Mouse (Mus musculus) bone marrow macrophage, adult 2 months (primary cell): ENCODE data around the gene Npat. TPM values are rescaled to one million over a fixed set of nuclear protein-coding genes. Genes with fewer than 3 reads are reported as not detected.

ENCODE experiments used
- H3K27ac ChIP-seq: 2 replicates; pipeline ENCODE4 v1.5.1; 2012; ENCODE audit warnings: low read depth, low read length; ENCODE audit not compliant: insufficient read depth
- H3K4me1 ChIP-seq: 2 replicates; pipeline ENCODE4 v1.6.1; 2012; ENCODE audit warnings: low read length; ENCODE audit not compliant: control insufficient read depth, insufficient read depth
- H3K4me3 ChIP-seq: 2 replicates; pipeline ENCODE4 v1.5.1; 2012; ENCODE audit warnings: mild to moderate bottlenecking, low read length, moderate library complexity; ENCODE audit not compliant: insufficient read depth
- CTCF ChIP-seq: IDR thresholded peaks from 2 replicates; pipeline ENCODE4 v1.5.1; 2012; ENCODE audit warnings: low read depth, mild to moderate bottlenecking, low read length, moderate library complexity
- POLR2A ChIP-seq: IDR thresholded peaks from 2 replicates; pipeline ENCODE4 v1.6.1; 2012; ENCODE audit warnings: mild to moderate bottlenecking, low read depth, low read length, borderline replicate concordance
- polyA plus RNA-seq: library from polyadenylated mRNA; stranded (reverse); fragments of >200 nt; gene quantifications from 2 replicates; pipeline ENCODE4 v1.2.4, GENCODE M21; 2012; ENCODE audit not compliant: missing spikeins, insufficient read depth, insufficient read length

Npat gene
- polyA plus RNA-seq, 1 experiment: 10.6 TPM

DNA sequence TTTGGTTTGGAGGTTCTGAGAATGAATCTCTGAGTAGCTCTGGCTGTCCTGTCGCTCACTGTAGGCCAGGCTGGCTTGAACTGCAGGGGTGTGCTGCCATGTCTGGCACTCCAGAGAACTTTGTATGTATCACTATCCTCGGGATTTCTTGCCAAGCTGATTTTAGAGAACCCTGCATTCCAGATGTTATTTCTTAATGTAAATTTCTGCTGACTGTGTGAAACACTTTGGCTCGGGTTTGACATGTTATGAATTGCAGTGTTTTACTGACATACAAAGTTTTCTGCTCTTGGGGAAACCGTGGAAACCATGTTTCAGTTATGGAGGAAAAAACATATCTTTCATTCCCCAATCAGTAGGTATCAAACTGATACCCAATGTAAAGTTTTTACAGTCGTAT is 38.9 kb downstream of the Npat start:
- TF ChIP-seq CTCF: no peak
- TF ChIP-seq POLR2A: no peak
- peaks cover 1% of the 10 kb centered on the region; the same call in 1 of the 2 replicates for H3K4me1 ChIP-seq
- no peak overlapping the region for H3K4me3 ChIP-seq
- no peak overlapping the region for H3K27ac ChIP-seq

DNA sequence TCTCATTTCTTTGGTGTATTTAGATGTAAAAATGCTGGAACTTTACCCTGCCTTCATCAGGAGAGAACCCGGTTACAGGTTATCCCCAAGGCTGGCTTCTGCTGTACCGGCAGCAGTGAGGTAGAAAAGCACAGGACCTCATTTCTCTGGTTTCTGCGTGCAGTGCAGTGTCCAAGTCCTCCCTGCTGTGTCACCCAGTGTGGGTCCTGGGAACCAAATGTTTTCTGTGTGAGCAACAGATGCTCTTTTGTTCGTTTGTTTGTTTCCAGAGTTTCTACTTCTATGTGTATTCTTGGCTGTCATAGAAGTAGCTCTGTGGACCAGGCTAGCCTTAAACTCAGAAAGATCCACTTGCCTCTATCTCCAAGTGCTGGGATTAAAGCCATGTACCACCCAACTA is 45.0 kb downstream of the Npat start:
- Histone ChIP-seq H3K27ac (no peak overlapping the region), H3K4me3 (no peak overlapping the region), H3K4me1 (peaks cover 10% of the 10 kb centered on the region)
- TF ChIP-seq CTCF (no peak), POLR2A (no peak)

DNA sequence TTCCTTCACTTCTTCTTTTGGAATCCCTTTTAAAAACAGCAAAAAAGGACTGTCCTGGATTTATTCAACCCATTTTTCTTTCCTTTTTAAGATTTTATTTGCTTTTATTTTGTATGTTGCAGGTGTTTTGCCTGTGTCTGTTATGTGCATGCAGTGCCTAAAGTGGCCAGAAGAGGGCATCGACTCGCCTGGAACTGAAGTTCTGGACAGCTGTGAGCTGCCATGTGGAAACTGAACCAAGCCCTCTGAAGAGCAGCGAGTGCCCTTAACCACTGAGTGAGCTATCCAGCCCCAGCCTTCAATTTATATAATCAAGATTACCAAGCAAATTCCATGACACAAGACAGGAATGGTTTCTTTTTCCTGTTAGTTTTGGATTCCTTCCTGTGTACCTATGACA is 57.9 kb downstream of the Npat start:
- Histone ChIP-seq H3K4me1 (peaks cover 9% of the 10 kb centered on the region), H3K27ac (no peak overlapping the region), H3K4me3 (no peak overlapping the region)
- peak; percentile 77 for TF ChIP-seq CTCF
- no peak for TF ChIP-seq POLR2A

DNA sequence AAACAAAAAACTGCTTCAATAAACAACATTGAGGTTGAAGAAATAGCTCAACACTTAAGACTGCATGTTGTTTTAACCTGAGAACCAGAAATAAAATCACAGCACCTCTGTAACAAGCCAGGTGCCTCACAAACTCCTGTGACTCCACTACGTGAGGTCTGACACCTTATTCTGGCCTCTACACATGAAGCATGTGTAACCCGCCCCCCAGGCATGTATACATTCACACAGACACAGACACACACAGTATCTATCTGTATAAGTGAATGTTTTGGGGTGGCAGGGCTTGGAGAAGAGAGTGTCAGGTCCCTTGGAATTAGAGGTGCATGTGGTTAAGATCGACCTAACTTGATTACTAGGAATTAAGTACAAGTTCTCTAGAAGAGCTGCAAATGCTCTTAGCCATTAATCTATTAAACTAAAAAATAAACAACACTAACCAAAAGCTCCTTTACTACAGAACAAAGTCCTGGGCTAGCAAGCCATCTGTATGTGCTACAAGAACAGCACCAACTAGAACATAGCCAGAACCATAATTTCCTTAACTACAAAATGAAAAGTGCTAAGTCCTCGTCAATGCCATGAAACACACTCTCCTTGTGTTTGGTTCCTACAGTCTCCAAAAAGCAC is 60.2 kb downstream of the Npat start:
- H3K4me1 ChIP-seq: peaks cover 17% of the 10 kb centered on the region
- H3K4me3 ChIP-seq: no peak overlapping the region
- no peak for TF ChIP-seq CTCF
- no peak for TF ChIP-seq POLR2A
- H3K27ac ChIP-seq: no peak overlapping the region

DNA sequence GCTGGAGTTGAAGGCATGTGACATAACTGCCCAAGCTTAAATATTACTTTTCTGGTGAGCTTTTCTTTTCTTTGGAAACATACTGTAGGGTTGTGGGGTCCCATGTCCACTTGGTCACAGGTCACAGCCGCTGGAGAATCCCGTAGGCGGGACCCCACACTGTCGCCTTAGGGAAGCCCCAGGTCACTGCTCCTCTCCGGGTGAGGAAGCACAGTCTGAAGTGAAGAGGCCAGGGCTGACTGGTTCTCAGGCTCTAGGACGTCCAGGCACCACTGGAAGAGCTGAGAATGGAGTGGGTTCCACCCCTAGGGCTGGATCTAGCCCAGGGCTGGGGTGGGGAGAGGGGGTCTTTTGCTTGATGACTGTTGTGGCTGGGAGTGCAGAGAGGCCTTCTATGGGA is 61.8 kb downstream of the Npat start:
- no peak overlapping the region for H3K4me3 ChIP-seq
- peaks cover 26% of the 10 kb centered on the region for H3K4me1 ChIP-seq
- no peak overlapping the region for H3K27ac ChIP-seq

DNA sequence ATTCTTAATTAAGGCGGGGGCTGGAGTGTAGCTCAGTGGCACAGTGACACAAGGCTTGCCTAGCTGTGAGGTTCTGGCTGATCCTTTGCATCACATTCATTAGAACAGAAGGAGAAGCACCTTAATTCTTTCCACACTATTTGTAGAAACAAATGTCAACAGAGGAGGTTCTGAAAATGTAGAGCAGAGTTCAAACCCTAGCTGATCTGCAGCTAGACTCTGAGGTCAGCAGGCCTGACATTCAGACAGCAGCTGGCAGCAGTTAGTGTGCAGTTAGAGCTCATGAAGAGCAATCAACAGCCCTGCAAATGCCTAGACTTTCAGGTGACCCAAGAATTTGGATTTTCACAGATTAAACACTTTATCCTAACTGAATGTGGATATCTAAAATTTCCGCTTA is 64.7 kb downstream of the Npat start:
- H3K27ac ChIP-seq: no peak overlapping the region
- no peak overlapping the region for H3K4me3 ChIP-seq
- TF ChIP-seq POLR2A: no peak
- no peak for TF ChIP-seq CTCF
- peaks cover 51% of the 10 kb centered on the region for H3K4me1 ChIP-seq

More for the DNA sequence above, 61.8 kb downstream of the Npat start:
- TF ChIP-seq CTCF (no peak), POLR2A (no peak)

DNA sequence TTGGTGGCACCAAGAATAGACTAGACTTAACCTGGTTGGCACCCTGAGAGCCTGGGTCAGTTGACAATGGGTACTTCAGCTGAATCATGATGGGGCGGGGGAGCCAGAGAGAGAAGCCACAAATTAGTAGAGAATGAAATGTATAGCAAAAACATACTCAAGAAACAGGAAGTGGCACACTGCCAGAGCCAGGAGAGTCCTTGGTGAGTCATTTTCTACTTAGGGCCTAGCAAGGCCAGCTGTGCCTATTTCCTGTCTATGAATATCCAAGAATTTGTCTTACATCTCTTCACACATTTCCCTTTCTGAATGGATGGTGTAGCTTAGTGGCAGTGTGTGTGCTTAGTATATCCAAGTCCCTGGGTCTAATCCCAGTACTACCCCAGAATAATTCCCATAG is 66.5 kb downstream of the Npat start:
- peaks cover 45% of the 10 kb centered on the region for H3K4me1 ChIP-seq
- H3K27ac ChIP-seq: peak overlapping the region; percentile 70
- TF ChIP-seq POLR2A (no peak), CTCF (no peak)
- no peak overlapping the region for H3K4me3 ChIP-seq

DNA sequence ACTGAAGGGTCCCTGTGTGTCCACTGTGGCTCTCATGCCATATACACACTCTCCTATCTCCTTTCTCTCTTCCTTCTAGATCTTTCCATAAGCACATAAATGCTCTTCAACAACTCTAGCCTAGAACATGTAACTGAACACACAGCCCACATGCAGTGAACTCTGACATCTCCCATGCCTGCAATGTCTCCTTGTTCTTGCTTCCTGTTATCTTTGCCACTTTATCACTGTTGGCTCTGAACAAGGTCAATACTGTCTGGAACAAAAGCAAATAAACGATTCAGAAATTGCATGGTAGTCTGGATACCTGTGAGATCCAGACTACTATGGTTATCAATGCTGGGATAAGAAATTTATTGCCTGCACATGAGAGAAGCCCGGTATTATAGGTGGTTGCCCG is 67.0 kb downstream of the Npat start:
- H3K4me1 ChIP-seq: peaks cover 46% of the 10 kb centered on the region
- no peak overlapping the region for H3K4me3 ChIP-seq
- TF ChIP-seq POLR2A (no peak), CTCF (no peak)
- H3K27ac ChIP-seq: peak overlapping the region; percentile 61

DNA sequence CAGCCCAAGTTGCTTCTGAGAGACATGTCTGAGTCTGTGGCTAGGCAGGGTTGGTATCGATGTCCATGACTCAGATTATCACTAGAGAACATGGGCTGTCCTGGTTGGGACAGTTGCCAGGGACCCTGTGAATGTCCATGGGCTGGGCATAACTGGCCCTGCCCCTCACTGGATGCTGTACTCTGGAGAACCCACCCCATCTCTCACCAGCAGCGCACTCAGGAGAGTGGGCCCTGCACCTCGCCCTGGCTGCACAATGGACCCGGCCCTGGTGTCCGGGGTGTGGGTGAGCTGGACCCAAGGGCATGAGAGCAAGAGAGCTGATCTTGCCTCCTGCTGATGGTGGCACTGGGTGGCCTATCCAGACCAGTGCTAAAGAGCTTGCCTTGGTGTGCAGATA is 68.1 kb downstream of the Npat start:
- no peak overlapping the region for H3K27ac ChIP-seq
- TF ChIP-seq CTCF: no peak
- no peak for TF ChIP-seq POLR2A
- H3K4me1 ChIP-seq: peaks cover 49% of the 10 kb centered on the region
- H3K4me3 ChIP-seq: no peak overlapping the region

DNA sequence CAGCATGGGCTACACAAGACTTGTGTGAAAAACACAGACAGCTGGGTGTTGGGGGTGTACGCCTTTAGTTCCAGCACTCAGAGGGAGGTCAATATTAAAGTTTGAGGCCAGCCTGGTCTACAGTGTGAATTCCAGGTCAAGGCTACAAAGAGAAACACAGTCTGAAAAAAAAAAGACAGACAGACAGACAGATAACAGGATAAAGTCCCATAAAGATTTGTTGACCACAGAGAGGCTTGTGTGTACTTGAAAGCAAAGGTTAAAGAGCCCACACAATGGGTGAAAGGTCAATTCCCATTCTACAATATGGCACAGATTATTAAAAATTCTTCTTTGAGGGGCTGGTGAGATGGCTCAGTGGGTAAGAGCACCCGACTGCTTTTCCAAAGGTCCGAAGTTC is 70.3 kb downstream of the Npat start:
- peaks cover 40% of the 10 kb centered on the region for H3K4me1 ChIP-seq
- H3K27ac ChIP-seq: no peak overlapping the region
- TF ChIP-seq POLR2A: no peak
- no peak for TF ChIP-seq CTCF
- no peak overlapping the region for H3K4me3 ChIP-seq
